Mouse (Mus musculus) forebrain, embryonic 12.5 days (tissue): ENCODE results near the gene Bcl11a. TPM values are rescaled to one million over a fixed set of nuclear protein-coding genes. Genes with fewer than 3 reads are reported as not detected.

ENCODE experiments used
- ATAC-seq: fragments of 200-750 bp; cut with Nextera tagmentation; 2 replicates; pipeline ENCODE4 v1.8.0; 2017; ENCODE audit warnings: moderate TSS enrichment; ENCODE audit not compliant: low FRiP score
- H3K27ac ChIP-seq: fragments of 300-500 bp; sonication (generic); 2 replicates; pipeline ENCODE4 v1.5.1; 2016; ENCODE audit warnings: mild to moderate bottlenecking
- H3K27me3 ChIP-seq: fragments of 300-500 bp; sonication (generic); 2 replicates; pipeline ENCODE4 v1.6.1; 2016; ENCODE audit warnings: mild to moderate bottlenecking
- H3K36me3 ChIP-seq: fragments of 300-500 bp; sonication (generic); replicated peaks from 2 replicates; pipeline ENCODE4 v1.6.1; 2016; ENCODE audit warnings: mild to moderate bottlenecking
- H3K4me1 ChIP-seq: fragments of 300-500 bp; sonication (generic); 2 replicates; pipeline ENCODE4 v1.6.1; 2016
- H3K4me2 ChIP-seq: fragments of 300-500 bp; sonication (generic); 2 replicates; pipeline ENCODE4 v1.6.1; 2016; ENCODE audit warnings: mild to moderate bottlenecking, moderate library complexity
- H3K4me3 ChIP-seq: fragments of 300-500 bp; sonication (generic); replicated peaks from 2 replicates; pipeline ENCODE4 v1.5.1; 2016; ENCODE audit warnings: mild to moderate bottlenecking
- H3K9ac ChIP-seq: fragments of 300-500 bp; sonication (generic); 2 replicates; pipeline ENCODE4 v1.6.1; 2016; ENCODE audit warnings: mild to moderate bottlenecking
- H3K9me3 ChIP-seq: fragments of 300-500 bp; sonication (generic); 2 replicates; pipeline ENCODE4 v1.6.1; 2016
- WGBS: fragments of 180-500 bp; shearing (Covaris S2); methylation state at CpG from one replicate; pipeline ENCODE4 v1.1.7; 2016; 5-methylcytosine and 5-hydroxymethylcytosine counted together
- polyA plus RNA-seq: library from polyadenylated mRNA; unstranded; fragments of >200 nt; fragmentation: Nextera tagmentation; extraction: Ambion mirVana; gene quantifications from 2 replicates; pipeline ENCODE4 v1.2.1, GENCODE M21; 2016

Gene Bcl11a
- 129 and 130 TPM in 2 replicates for polyA plus RNA-seq

- WGBS = under 1% methylated on average over 39 of the region's 51 CpGs
- ATAC-seq = peak; percentile 71
- Histone ChIP-seq H3K4me2 (peak within 1 kb of the TSS; percentile 96), H3K9me3 (no peaks in the 10 kb centered on the region), H3K27ac (peak within 1 kb of the TSS; percentile 99), H3K4me3 (peak within 1 kb of the TSS; percentile 96), H3K4me1 (peaks cover 40% of the 10 kb centered on the region), H3K27me3 (no peaks in the 10 kb centered on the region), H3K36me3 (no peaks in the 10 kb centered on the region), H3K9ac (peak within 1 kb of the TSS; percentile 98)
These were observed at the start of gene Bcl11a for GRCm38 (mm10) chr11:24077795-24078705. TSS of gene Bcl11a (plus strand) at chr11:24078056.

GRCm38 (mm10) chr11:24044025-24044424, 33.8 kb upstream of the Bcl11a start:
- H3K36me3 ChIP-seq = no peaks in the 10 kb centered on the region
- peaks cover 2% of the 10 kb centered on the region; the same call in 1 of the 2 replicates for H3K27me3 ChIP-seq
- no peak for ATAC-seq
- 83% methylated on average over 6 of the region's 6 CpGs for WGBS
- no peaks in the 10 kb centered on the region for H3K9me3 ChIP-seq
- no peak overlapping the region for H3K4me2 ChIP-seq
- H3K27ac ChIP-seq = no peak overlapping the region
- no peak overlapping the region for H3K4me3 ChIP-seq
- no peaks in the 10 kb centered on the region for H3K4me1 ChIP-seq
- no peak overlapping the region for H3K9ac ChIP-seq

- Histone ChIP-seq H3K27me3 (peaks cover 2% of the 10 kb centered on the region; the same call in 1 of the 2 replicates), H3K4me2 (peak overlapping the region; percentile 61), H3K4me1 (peaks cover 4% of the 10 kb centered on the region), H3K27ac (0 out of 2 replicates have a peak overlapping the region, but pooled peaks have one; percentile 57), H3K4me3 (peak overlapping the region; percentile 46), H3K9me3 (no peaks in the 10 kb centered on the region), H3K36me3 (no peaks in the 10 kb centered on the region), H3K9ac (peak overlapping the region; percentile 57)
- 3% methylated on average over 28 of the region's 28 CpGs for WGBS
- ATAC-seq = peak; percentile 94
These were observed 28.4 kb upstream of the Bcl11a start for GRCm38 (mm10) chr11:24049226-24050031.

- H3K4me3 ChIP-seq = peak overlapping the region; percentile 46; the same call in 1 of the 2 replicates
- no peak for ATAC-seq
- whole genome bisulfite sequencing = 85% methylated on average over 11 of the region's 11 CpGs
- peaks cover 2% of the 10 kb centered on the region; the same call in 1 of the 2 replicates for H3K27me3 ChIP-seq
- peak overlapping the region; percentile 57; the same call in 1 of the 2 replicates for H3K9ac ChIP-seq
- no peaks in the 10 kb centered on the region for H3K9me3 ChIP-seq
- no peak overlapping the region for H3K27ac ChIP-seq
- H3K4me2 ChIP-seq = peak overlapping the region; percentile 61
- no peaks in the 10 kb centered on the region for H3K36me3 ChIP-seq
- peaks cover 4% of the 10 kb centered on the region for H3K4me1 ChIP-seq
These were observed 27.7 kb upstream of the Bcl11a start for GRCm38 (mm10) chr11:24050032-24050757.

- no peak overlapping the region for H3K9ac ChIP-seq
- H3K4me2 ChIP-seq = no peak overlapping the region
- no peak overlapping the region for H3K27ac ChIP-seq
- no peak for ATAC-seq
- no peaks in the 10 kb centered on the region for H3K9me3 ChIP-seq
- peaks cover under 1% of the 10 kb centered on the region; the same call in 1 of the 2 replicates for H3K27me3 ChIP-seq
- H3K4me3 ChIP-seq = no peak overlapping the region
- peaks cover 4% of the 10 kb centered on the region for H3K4me1 ChIP-seq
- no peaks in the 10 kb centered on the region for H3K36me3 ChIP-seq
- 66% methylated on average over 6 of the region's 6 CpGs for WGBS
These were observed 25.0 kb upstream of the Bcl11a start for GRCm38 (mm10) chr11:24052882-24053281.

GRCm38 (mm10) chr11:24059137-24059536, 18.7 kb upstream of the Bcl11a start:
- no peaks in the 10 kb centered on the region for H3K9me3 ChIP-seq
- no peak overlapping the region for H3K9ac ChIP-seq
- H3K27ac ChIP-seq = no peak overlapping the region
- no peaks in the 10 kb centered on the region for H3K36me3 ChIP-seq
- peaks cover 8% of the 10 kb centered on the region; the same call in 1 of the 2 replicates for H3K27me3 ChIP-seq
- 5% methylated on average over 1 of the region's 1 CpGs for WGBS
- no peak overlapping the region for H3K4me3 ChIP-seq
- peaks cover 26% of the 10 kb centered on the region for H3K4me1 ChIP-seq
- no peak overlapping the region for H3K4me2 ChIP-seq
- no peak for ATAC-seq

GRCm38 (mm10) chr11:24060428-24060827, 17.4 kb upstream of the Bcl11a start:
- Histone ChIP-seq H3K27ac (no peak overlapping the region), H3K4me2 (peak overlapping the region; percentile 60), H3K9me3 (no peaks in the 10 kb centered on the region), H3K4me1 (peaks cover 28% of the 10 kb centered on the region), H3K27me3 (peaks cover 8% of the 10 kb centered on the region; the same call in 1 of the 2 replicates), H3K36me3 (no peaks in the 10 kb centered on the region), H3K4me3 (peak overlapping the region; percentile 26), H3K9ac (peak overlapping the region; percentile 43; the same call in 1 of the 2 replicates)
- ATAC-seq = peak; percentile 9; the same call in 1 of the 2 replicates
- WGBS = 3% methylated on average over 5 of the region's 5 CpGs

- under 1% methylated on average over 14 of the region's 14 CpGs for WGBS
- Histone ChIP-seq H3K27ac (no peak overlapping the region), H3K9ac (peak overlapping the region; percentile 29; the same call in 1 of the 2 replicates), H3K4me1 (peaks cover 28% of the 10 kb centered on the region), H3K9me3 (no peaks in the 10 kb centered on the region), H3K27me3 (peaks cover 8% of the 10 kb centered on the region; the same call in 1 of the 2 replicates), H3K4me2 (peak overlapping the region; percentile 60), H3K4me3 (peak overlapping the region; percentile 34), H3K36me3 (no peaks in the 10 kb centered on the region)
- peak; percentile 68 for ATAC-seq
These were observed 16.0 kb upstream of the Bcl11a start for GRCm38 (mm10) chr11:24061819-24062218.

GRCm38 (mm10) chr11:24062495-24063096, 15.3 kb upstream of the Bcl11a start:
- 39% methylated on average over 9 of the region's 9 CpGs for WGBS
- Histone ChIP-seq H3K4me3 (no peak overlapping the region), H3K27ac (no peak overlapping the region), H3K4me2 (no peak overlapping the region), H3K9me3 (no peaks in the 10 kb centered on the region), H3K27me3 (peaks cover 8% of the 10 kb centered on the region; the same call in 1 of the 2 replicates), H3K36me3 (no peaks in the 10 kb centered on the region), H3K9ac (no peak overlapping the region), H3K4me1 (peaks cover 28% of the 10 kb centered on the region)
- peak; percentile 42 for ATAC-seq

GRCm38 (mm10) chr11:24064221-24064620, 13.6 kb upstream of the Bcl11a start:
- no peaks in the 10 kb centered on the region for H3K36me3 ChIP-seq
- H3K27me3 ChIP-seq = peaks cover 8% of the 10 kb centered on the region; the same call in 1 of the 2 replicates
- H3K27ac ChIP-seq = no peak overlapping the region
- H3K4me1 ChIP-seq = peaks cover 28% of the 10 kb centered on the region
- H3K4me2 ChIP-seq = no peak overlapping the region
- no peak for ATAC-seq
- no peak overlapping the region for H3K9ac ChIP-seq
- 86% methylated on average over 6 of the region's 6 CpGs for WGBS
- no peaks in the 10 kb centered on the region for H3K9me3 ChIP-seq
- no peak overlapping the region for H3K4me3 ChIP-seq

- WGBS = 42% methylated on average over 4 of the region's 4 CpGs
- Histone ChIP-seq H3K9me3 (no peaks in the 10 kb centered on the region), H3K36me3 (no peaks in the 10 kb centered on the region), H3K27me3 (peaks cover 7% of the 10 kb centered on the region; the same call in 1 of the 2 replicates), H3K4me1 (peaks cover 27% of the 10 kb centered on the region), H3K27ac (no peak overlapping the region), H3K4me2 (no peak overlapping the region), H3K4me3 (no peak overlapping the region), H3K9ac (no peak overlapping the region)
- peak; percentile 43; the same call in 1 of the 2 replicates for ATAC-seq
These were observed 12.5 kb upstream of the Bcl11a start for GRCm38 (mm10) chr11:24065313-24065712.
